Mouse (Mus musculus): ENCODE data around the gene Cnrip1.
"Not testable (repeated sequence)": the region's sequence is repeated elsewhere in the genome, so short reads cannot be mapped to it uniquely, and the experiment has no call there.

Gene Cnrip1

DNA sequence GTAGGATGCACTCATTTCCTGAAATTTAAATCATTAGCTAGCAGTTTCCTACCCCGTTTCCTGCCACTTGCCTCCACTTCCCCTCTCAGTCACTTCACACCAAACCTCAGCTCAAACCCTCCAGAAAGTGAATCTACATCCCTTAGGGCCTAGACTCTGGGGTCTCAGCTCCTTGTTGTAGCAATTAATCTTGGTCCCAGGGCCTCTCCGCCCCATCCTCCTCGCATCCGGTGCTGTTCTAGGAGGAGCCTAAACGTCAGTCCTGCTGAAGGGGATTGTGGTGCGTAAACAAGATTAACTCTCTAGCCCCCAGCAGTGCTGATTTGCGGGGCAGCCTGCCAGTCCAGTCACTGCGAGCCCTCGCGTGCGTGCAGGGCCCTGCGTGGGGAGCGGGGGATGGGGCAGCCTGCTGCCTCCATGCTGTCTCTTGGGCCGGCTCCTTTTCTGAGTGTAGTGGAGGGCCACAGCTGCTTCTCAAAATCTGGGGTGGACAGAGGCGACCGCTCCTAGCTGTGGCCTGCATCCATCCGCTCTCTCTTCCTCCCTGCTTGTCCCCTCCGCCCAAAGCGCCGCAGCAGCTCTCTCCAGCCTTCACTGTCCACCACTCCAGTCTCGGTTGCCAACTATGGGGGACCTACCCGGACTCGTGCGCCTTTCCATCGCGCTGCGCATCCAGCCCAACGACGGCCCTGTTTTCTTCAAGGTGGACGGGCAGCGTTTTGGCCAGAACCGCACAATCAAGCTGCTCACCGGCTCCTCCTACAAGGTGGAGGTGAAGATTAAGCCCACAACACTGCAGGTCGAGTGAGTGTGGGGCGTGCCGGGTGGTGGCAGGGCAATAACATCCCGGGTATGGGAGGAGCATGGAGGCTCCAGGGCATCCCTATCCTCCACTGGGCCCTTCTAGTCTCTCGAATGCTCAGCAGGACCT, at the start of gene Cnrip1, which contains the start of gene Plek:
Cnrip1 (plus strand) TSS at position 42 of the 931 bp plus-strand sequence.
Plek (minus strand) TSS at position 837 of the 931 bp plus-strand sequence.
- peak; percentile 67 for DNase-seq (ENCODE audit: low read depth, low spot score)

DNA sequence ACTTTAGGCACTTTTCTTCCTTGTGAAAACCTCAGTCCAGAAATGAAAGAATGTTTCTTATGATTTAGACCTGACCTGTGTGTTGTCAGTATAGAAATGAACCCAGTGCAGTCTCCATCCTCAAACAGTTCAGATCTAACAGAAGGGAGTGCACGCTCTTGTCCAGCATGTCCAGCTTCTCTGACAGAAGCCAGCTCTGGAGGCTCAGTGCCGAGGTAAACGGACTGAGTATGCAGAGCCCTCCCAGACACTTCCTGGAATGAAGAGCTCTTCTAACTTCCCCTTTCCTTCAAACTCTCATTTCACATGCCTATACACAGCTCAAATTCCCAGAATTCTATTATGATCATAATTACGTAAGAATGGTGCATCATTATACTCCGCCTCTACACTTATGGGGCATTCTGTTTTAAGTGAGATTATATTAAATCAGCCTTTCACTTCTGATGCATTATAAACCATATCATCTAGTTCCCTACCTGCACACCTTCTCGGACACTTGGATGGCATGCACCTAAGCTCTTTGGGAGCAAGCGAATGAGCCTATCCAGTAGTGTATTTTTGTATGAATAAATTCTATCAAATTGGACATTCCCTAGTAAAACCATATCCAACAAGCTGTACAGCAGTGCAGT, 48.5 kb upstream of the Cnrip1 start:
- DNase-seq (ENCODE audit: low read depth, low spot score) = no peak

DNA sequence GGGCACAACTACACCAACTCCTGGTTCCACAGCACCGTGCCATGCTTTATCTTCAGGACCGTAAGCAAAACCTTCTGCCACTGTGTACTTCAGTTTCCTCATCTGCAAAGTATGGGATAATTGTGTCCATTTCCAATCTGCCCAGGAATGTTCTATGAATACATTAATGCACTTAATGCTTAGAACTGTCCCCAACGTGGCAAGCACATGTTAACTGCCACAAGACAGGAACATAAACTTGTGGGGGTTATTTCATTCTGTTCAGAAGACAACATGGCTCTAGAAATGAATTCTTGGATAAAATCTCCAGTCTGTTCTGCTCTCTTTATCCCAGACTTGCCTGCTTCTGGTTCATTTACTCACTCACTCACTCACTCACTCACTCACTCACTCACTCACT, 47.6 kb upstream of the Cnrip1 start:
- DNase-seq (ENCODE audit: low read depth, low spot score) = no peak

DNA sequence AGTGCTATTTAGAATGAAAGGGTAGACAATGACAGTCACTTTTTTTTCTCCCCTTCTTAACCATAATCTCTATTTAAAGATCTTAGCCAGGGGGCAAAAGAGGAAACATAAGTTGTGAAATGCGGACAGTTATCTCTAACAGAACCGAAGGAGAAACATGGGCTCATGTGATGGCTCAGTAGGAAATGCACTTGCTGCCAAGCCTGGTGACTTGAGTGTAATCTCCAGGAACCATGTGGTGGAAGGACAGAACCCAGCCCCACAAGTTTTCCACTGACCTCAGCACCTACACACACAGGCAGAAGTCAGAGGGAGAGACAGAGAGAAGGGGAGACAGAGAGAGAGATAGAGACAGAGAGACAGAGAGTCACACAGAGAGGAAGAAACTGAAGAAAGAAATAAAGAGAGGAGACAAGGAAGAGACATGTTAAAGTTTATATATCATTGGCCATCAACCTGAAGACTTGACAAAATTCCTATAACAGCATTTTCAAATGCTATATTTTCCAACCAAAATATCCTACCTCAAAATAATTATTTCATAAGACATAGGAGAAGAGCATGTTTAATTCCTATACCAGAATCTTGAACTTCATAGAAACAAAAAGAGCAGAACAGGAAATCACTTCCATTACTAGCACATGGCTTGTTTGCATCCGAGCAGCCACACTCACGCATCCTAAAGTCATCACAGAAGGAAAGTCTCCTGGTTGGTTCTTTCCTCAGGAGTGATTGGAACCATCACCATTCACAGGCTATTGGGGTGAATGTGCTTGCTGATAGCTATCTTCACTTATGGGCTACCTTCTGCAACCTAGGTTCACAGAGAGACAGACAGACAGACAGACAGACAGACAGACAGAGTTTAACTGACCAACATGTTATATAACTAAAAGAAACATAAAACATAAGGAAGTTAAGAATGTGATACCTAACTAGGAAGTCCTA, 46.2 kb upstream of the Cnrip1 start:
- DNase-seq (ENCODE audit: low read depth, low spot score) = no peak

DNA sequence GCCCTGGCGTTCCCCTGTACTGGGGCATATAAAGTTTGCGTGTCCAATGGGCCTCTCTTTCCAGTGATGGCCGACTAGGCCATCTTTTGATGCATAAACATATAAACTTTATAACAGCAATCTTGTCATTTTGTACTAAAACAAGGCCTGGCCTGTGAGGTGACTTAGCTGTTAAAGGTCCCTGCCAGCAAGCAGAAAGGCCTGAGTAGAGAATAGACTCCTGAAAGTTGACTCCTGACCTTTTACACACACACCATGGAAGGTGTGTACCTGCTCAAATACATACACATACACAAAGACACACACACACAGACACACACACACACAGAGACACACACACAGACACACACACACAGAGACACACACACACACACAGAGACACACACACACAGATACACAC, 44.9 kb upstream of the Cnrip1 start:
- DNase-seq (ENCODE audit: low read depth, low spot score) = not testable (repeated sequence)

DNA sequence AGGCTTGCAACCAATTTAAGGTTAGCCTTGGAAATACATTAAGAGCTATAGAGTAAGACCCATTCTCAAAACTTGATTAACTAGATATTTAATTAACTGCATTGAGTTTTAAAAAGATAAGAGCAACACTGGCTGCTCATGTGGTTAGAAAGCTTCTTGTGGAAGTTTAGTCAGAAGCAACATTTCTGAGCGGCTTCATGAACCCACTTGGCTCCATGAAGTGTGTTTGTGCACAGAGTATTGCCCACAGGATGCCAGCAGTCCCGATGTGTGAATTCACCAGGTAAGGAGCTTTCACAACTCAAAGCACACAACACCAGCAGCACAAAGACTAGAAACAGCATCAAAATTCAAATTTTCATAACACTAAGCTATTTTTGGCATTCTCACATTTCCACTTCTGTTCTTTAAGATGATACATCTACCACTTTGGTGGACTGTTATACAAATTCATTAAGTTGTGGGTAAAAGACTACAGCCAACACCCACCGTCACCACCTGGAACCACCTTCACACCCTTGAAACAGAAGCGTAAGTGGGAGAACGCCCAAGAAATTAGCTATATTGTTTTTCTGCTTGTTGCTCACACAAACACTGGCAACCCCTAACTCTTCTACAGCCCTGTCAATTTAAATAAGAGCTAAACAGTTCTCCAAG, 43.7 kb upstream of the Cnrip1 start:
- no peak for DNase-seq (ENCODE audit: low read depth, low spot score)

DNA sequence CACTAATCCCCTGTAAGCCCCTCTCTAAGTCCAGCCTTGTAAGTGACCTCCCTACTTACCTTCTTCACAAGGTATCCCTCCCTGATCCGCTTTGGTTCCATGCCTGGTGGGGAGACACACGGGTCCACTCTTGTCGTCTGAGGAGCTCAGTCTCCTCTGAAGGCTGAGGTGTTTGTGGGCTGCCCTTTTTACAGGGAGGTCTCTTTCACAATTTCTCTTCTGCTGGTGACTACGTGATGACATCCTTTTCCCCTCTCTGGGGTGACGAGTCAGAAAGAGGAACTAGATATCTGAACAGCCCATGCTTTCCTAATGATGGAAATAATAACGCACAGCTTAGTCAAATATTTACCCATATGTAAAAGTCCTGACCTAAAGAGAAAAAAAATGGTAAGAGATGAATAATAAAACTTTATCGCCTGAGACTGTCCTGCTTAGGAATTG, 42.9 kb upstream of the Cnrip1 start:
- DNase-seq (ENCODE audit: low read depth, low spot score) = no peak

DNA sequence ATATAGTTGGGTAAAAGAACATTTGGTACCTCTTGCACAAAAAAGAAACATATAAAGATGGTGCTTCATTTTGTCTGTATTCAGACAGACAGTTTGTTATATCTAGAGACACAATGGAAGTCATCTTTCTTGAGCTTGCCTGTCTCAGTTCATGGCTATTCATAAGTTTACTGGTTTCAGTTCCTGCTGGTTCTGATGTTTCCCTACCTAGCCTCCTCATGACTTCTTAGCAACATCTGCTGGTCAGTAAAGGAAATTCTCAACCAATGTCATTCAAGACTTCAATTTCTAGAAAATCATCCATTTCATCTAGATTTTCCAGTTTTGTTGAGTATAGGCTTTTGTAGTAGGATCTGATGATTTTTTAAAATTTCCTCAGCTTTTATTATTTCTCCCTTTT, 38.4 kb upstream of the Cnrip1 start:
- no peak for DNase-seq (ENCODE audit: low read depth, low spot score)

DNA sequence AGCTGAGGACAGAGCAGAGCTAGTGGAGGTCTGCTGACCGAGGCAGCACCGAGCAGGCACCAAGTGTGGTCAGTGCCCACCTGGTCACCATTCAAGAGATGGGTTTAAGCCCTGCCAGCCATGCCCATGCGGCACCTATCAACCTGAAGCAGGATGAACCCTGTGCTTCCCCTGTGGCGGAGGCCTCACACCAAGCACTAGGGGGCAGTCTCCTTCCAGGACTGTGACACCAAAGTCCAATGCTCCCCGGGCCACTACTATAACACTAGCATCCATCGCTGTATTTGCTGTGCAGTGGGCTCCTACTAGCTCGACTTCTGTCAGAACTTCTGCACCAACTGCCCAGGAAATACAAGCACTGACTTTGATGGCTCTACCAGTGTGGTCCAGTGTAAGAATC, 32.1 kb upstream of the Cnrip1 start:
- DNase-seq (ENCODE audit: low read depth, low spot score) = no peak

DNA sequence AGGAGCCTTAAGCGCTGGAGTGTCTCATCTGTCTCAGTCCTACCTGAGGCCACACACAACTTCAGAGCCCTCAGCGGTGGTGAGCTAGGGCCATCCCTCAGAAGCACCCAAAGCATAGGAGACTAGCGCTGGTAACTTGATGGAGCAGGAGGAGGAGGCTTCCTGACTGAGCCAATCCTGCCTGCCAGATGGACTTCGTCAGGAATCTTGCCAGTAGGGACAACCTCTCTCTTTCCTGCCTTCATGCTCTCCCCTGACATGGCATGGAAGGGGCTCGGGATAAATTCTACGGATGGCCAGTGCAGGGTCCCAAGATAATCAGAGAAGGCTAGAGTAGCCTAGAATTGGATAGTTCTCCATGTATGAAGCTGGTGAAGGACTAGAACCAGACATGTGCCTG, 28.2 kb upstream of the Cnrip1 start:
- no peak for DNase-seq (ENCODE audit: low read depth, low spot score)

DNA sequence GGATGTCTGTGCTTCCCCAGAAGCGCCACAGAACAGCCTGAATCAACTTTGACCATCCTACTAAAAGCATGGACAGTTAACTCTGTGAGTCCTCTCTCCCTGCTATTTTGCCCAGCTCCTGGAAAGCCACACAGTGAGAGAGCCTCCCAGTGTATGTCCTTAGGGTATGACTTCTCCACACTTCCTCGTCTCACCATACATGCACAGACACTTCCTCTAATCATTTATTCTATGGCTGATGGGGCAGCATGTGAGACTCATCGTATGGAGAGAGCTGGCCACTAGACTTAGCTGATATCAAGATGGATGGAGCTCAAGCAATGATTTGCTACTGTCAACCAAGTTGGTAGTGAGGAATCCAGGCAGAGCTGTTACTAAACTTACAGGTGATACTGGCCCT, 27.4 kb upstream of the Cnrip1 start:
- no peak for DNase-seq (ENCODE audit: low read depth, low spot score)

DNA sequence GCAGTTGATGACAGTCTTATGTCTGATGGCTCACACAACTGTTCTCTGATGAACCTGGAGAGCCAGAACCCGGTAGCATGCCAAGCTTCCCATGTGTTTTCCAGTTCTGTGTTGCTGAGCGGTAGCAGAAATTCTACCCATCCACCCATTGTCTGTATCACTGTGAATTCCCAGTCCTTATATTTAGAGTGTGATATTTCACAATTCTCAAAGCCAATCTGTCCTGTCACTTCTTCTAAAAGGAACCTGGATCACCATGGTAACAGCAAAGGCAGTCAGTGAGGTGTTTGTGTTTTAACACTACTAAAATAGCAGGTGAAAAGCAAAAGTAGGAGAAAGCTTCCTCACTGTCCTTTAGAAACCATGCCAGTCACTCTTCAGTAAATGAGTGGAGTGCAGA, 5.6 kb upstream of the Cnrip1 start:
- no peak for DNase-seq (ENCODE audit: low read depth, low spot score)

DNA sequence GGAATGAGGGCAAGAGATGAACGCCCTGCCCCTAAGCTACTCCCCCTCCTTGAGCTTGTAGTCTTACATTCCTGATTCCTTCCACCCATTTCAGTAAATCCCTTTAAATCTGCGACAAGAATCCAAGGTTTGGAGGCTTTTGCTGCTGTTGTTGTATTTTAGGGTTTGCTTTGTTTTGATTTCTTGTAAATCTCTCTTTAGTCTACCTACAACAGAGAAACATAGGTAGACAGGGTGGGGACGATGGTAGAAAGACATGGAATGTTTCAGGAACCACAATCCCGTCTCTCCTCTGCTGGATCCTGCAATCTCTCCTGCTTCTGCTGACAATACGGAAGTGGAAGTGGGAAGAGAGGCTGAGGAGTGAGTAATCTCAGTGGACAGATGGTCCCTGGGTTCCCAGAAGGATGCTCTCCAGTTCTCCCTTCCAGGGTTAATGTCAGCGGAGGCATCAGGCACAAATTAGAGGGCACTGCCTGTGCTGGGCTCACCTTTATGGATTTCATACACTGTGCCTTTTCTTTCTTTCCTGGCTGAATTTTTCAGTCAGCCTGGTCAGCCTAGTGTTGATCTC, 1.2 kb downstream of the Cnrip1 start:
- peak; percentile 13 for DNase-seq (ENCODE audit: low read depth, low spot score)

DNA sequence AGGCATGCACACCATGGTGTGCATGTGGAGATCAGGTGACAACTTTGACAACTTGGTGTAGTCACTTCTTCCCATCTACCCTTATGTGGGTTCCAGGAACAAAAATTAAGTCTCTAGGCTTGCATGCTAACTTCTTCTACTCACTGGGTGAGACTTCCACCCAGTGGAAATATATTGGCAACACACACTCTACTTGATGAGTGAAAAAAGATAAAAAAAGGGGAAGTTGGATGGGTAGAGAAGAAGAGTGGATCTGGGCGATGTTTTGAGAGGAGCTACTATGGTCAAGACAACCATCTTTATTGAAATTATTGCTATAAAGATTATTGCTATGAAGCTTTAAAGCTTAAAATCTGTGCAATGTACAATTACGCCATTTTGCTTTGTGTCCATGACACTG, 18.0 kb downstream of the Cnrip1 start:
- not testable (repeated sequence) for DNase-seq (ENCODE audit: low read depth, low spot score)

DNA sequence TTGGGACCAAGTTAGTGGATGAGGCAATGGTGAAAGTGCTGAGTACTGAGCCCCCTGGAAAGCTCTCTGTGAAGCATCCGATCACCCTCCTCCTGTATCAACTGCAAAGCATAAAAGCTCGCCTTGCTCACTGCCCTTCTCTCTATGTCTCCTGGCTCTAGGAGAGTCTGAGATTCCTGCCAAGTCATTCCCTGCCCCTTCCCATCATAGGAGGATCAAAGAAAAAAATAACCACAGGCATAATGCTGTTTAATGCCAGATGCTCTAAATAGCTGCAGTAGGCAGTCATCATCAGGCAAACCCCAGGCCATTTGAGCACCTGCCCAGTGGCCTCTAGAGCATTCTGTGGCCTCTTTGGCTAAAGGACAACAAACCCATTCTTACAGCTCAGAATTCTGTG, 24.3 kb downstream of the Cnrip1 start:
- DNase-seq (ENCODE audit: low read depth, low spot score) = no peak

DNA sequence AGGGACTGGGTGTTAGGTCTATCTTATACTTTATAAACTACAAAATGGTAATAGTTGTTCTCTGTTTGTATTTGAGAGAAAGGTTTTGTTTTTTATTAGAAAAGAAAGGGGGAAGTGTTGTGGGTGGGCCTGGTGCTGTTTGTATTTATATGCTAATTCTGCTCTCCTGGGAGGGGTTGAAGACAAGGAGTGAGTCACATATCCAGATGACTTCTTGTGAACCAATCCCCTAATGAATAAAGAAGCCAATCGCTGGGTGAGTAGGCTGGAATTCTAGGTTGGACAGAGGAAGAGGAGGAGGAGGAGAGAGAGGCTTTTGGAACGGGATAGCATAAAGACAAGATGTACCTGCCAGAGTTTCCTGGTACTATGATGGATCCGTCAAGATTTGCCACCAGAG, 30.7 kb downstream of the Cnrip1 start:
- DNase-seq (ENCODE audit: low read depth, low spot score) = no peak

DNA sequence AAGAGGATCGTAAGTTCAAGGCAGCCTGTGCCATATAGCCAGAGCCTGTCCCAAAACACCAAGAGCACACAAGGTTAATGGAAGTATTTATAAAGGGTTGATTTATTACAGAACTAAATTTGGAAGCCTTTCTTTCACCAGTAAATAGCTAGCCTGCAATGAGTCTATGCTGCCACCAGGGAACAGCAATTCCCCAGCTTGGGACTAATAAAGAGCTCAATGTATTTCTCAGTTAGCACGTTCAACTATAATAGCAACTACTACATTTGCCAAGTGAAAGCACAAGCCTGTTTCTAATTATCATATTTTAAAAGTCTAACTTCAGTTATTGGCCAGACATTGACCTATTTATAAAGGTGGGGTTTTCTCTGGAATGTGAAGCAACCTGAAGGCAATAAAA, 31.6 kb downstream of the Cnrip1 start:
- DNase-seq (ENCODE audit: low read depth, low spot score) = peak; percentile 57

DNA sequence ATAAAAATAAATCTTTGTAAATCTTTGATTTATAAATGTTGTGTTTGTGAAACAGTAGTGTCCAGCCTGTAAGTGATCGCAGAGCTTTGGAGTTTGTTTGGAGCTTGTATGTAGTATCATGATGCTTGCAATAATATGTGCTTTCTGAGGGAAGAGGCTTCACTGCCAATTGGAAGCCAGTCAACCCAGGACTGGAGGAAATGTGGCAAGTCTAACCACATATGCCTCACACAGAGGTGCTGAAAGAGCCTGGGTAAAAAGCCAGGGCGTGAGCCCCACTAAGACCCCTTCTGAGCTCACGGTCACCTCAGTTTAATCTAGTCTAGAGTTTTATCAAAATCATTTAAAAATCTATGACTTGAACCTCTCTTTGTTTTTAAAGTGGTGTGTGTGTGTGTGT, 32.1 kb downstream of the Cnrip1 start:
- no peak for DNase-seq (ENCODE audit: low read depth, low spot score)

DNA sequence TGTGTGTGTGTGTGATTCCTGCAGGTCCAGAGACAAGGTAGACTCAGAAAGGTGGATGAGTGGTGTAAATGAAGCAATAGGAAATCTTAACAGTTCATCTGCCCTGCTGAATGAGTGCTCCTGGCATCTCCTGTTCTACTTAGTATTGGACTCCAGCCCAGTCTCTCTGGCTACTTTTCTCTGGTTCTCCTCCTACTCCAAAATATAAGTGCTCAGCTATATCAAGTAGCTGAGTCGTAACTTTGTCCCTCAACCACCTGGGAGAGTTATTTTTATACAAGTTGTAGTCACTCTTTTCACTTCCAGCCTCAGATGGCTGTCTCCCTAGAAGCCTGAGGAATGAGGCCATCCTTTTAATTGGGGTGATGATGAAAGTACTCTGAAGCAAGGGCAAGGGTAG, 32.5 kb downstream of the Cnrip1 start:
- no peak for DNase-seq (ENCODE audit: low read depth, low spot score)

DNA sequence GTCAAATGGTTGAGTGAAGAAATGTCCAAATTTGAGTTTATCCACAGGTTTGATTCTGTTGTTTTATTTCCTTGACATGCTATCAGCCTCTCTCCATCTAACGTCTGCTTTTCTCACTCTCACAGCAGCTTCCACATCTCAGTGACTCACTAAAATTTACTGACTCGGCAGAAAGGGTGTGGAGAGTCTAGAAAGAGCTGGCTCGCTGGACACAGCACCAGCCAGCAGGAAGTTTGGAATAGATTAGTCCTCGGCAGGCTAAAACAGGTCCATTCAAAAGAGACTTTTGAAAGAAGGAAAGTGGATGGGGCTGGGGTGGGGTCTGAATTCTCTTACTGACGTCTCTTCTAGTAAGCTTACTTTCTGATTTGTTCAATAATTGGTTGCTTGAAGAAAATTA, 34.7 kb downstream of the Cnrip1 start:
- peak; percentile 11 for DNase-seq (ENCODE audit: low read depth, low spot score)

DNA sequence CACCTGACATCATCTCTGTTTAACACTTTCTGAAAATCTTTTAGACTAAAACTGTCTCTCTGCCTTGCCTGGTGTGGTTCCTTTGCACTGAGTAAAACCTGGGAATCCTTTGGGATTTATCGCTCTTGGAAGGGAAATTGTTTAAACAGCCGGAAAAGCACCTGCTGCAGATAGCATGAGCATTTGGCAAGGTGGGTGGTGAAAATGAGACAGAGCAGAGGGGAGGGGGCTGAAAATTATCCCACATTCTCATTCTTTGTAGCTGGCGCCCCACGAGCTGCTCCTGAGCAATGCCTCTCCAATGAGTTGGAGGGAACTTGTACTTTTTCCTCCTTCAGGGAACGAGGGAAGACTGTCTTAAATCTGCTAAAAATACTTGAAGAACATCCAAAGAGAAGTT, 55.5 kb downstream of the Cnrip1 start:
- no peak for DNase-seq (ENCODE audit: low read depth, low spot score)
